Mouse (Mus musculus): Measurements from ENCODE around the gene Sgca. TPM values are rescaled to one million over a fixed set of nuclear protein-coding genes. Genes with fewer than 3 reads are reported as not detected.

Sgca gene
- total and polyA plus RNA-seq, 2 experiments from 2014 or later: 62.2 to 313 TPM

GRCm38 (mm10) chr11:94945236-94945635, 30.9 kb downstream of the Sgca start:
- 79% methylated on average over 12 of the region's 12 CpGs for WGBS
- no peak for DNase-seq (ENCODE audit: low spot score)
- Histone ChIP-seq H3K4me3 (ENCODE audit: low read depth, low read length) (no peak overlapping the region), H3K4me2 (ENCODE audit: low read depth, low read length) (no peak overlapping the region), H3K27me3 (ENCODE audit: control insufficient read depth, insufficient read depth, low read length) (peaks cover 9% of the 10 kb centered on the region; the same call in 1 of the 2 replicates), H3K9ac (replicated peaks; ENCODE audit: low read depth, low read length) (no peak overlapping the region), H3K27ac (ENCODE audit: low read depth) (0 out of 2 replicates have a peak overlapping the region, but pooled peaks have one; percentile 40), H3K9me3 (replicated peaks; ENCODE audit: control insufficient read depth, low read length) (no peaks in the 10 kb centered on the region), H3K36me3 (replicated peaks; ENCODE audit: control insufficient read depth, insufficient read depth, low read length) (no peaks in the 10 kb centered on the region), H3K4me1 (ENCODE audit: control insufficient read depth, insufficient read depth) (no peaks in the 10 kb centered on the region)
- no peak for ATAC-seq (ENCODE audit: insufficient read depth, low read depth)
- TF ChIP-seq CTCF (IDR thresholded peaks at IDR 0.05; ENCODE audit: low read depth) (no peak), EP300 (IDR thresholded peaks at IDR 0.05; ENCODE audit: low read depth) (no peak)

GRCm38 (mm10) chr11:94944295-94944694, 31.8 kb downstream of the Sgca start:
- H3K4me1 ChIP-seq (ENCODE audit: control insufficient read depth, insufficient read depth): no peaks in the 10 kb centered on the region
- no peak overlapping the region for H3K9ac ChIP-seq (replicated peaks; ENCODE audit: low read depth, low read length)
- H3K4me3 ChIP-seq (ENCODE audit: low read depth, low read length): no peak overlapping the region
- 0 out of 2 replicates have a peak, but pooled peaks have one; percentile 9 for TF ChIP-seq CTCF (IDR thresholded peaks at IDR 0.05; ENCODE audit: low read depth)
- TF ChIP-seq EP300 (IDR thresholded peaks at IDR 0.05; ENCODE audit: low read depth): no peak
- no peaks in the 10 kb centered on the region for H3K36me3 ChIP-seq (replicated peaks; ENCODE audit: control insufficient read depth, insufficient read depth, low read length)
- H3K9me3 ChIP-seq (replicated peaks; ENCODE audit: control insufficient read depth, low read length): no peaks in the 10 kb centered on the region
- peaks cover 15% of the 10 kb centered on the region for H3K27me3 ChIP-seq (ENCODE audit: control insufficient read depth, insufficient read depth, low read length)
- no peak for DNase-seq (ENCODE audit: low spot score)
- WGBS: 25% methylated on average over 8 of the region's 8 CpGs
- H3K4me2 ChIP-seq (ENCODE audit: low read depth, low read length): no peak overlapping the region
- no peak for ATAC-seq (ENCODE audit: insufficient read depth, low read depth)
- H3K27ac ChIP-seq (ENCODE audit: low read depth): peak overlapping the region; percentile 1; the same call in 1 of the 2 replicates

GRCm38 (mm10) chr11:94943054-94943453, 33.1 kb downstream of the Sgca start:
- ATAC-seq (ENCODE audit: insufficient read depth, low read depth) (no peak), DNase-seq (ENCODE audit: low spot score) (no peak)
- TF ChIP-seq EP300 (IDR thresholded peaks at IDR 0.05; ENCODE audit: low read depth) (no peak), CTCF (IDR thresholded peaks at IDR 0.05; ENCODE audit: low read depth) (no peak)
- WGBS: 69% methylated on average over 15 of the region's 15 CpGs
- Histone ChIP-seq H3K4me1 (ENCODE audit: control insufficient read depth, insufficient read depth) (no peaks in the 10 kb centered on the region), H3K9me3 (replicated peaks; ENCODE audit: control insufficient read depth, low read length) (no peaks in the 10 kb centered on the region), H3K9ac (replicated peaks; ENCODE audit: low read depth, low read length) (no peak overlapping the region), H3K4me3 (ENCODE audit: low read depth, low read length) (no peak overlapping the region), H3K36me3 (replicated peaks; ENCODE audit: control insufficient read depth, insufficient read depth, low read length) (no peaks in the 10 kb centered on the region), H3K27me3 (ENCODE audit: control insufficient read depth, insufficient read depth, low read length) (peaks cover 24% of the 10 kb centered on the region), H3K4me2 (ENCODE audit: low read depth, low read length) (no peak overlapping the region), H3K27ac (ENCODE audit: low read depth) (no peak overlapping the region)

- no peak for ATAC-seq (ENCODE audit: insufficient read depth, low read depth)
- peaks cover 4% of the 10 kb centered on the region; the same call in 1 of the 2 replicates for H3K4me1 ChIP-seq (ENCODE audit: control insufficient read depth, insufficient read depth)
- H3K9ac ChIP-seq (replicated peaks; ENCODE audit: low read depth, low read length): no peak overlapping the region
- no peak for DNase-seq (ENCODE audit: low spot score)
- H3K4me3 ChIP-seq (ENCODE audit: low read depth, low read length): no peak overlapping the region
- H3K36me3 ChIP-seq (replicated peaks; ENCODE audit: control insufficient read depth, insufficient read depth, low read length): no peaks in the 10 kb centered on the region
- TF ChIP-seq EP300 (IDR thresholded peaks at IDR 0.05; ENCODE audit: low read depth) (no peak), CTCF (IDR thresholded peaks at IDR 0.05; ENCODE audit: low read depth) (peak; percentile 44)
- H3K27ac ChIP-seq (ENCODE audit: low read depth): no peak overlapping the region; the same call in 1 of the 2 replicates
- no peak overlapping the region for H3K4me2 ChIP-seq (ENCODE audit: low read depth, low read length)
- H3K9me3 ChIP-seq (replicated peaks; ENCODE audit: control insufficient read depth, low read length): no peaks in the 10 kb centered on the region
- peaks cover 26% of the 10 kb centered on the region for H3K27me3 ChIP-seq (ENCODE audit: control insufficient read depth, insufficient read depth, low read length)
- 44% methylated on average over 12 of the region's 13 CpGs for WGBS
Measured at GRCm38 (mm10) chr11:94942282-94943023, 33.7 kb downstream of the Sgca start.

DNA sequence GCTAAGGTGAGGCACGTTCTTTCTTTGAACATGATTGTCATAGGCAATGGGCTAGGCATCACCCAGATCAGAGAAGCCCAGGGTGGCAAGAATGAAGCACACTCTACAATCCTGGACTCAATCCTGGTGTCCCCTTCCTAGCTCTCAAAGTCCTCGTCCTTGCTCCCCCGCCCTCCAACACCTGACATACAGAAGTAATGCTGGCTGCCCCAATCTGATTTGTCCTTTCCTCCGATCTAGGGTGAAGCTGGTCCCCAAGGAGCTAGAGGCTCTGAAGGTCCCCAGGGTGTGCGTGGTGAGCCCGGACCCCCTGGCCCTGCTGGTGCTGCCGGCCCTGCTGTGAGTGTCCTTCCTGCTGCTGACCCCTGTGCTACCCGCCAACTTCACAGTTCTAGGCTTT, 34.4 kb downstream of the Sgca start:
- peak overlapping the region; percentile 36 for H3K27ac ChIP-seq (ENCODE audit: low read depth)

More for the DNA sequence above, 34.4 kb downstream of the Sgca start:
- no peak overlapping the region for H3K4me3 ChIP-seq (ENCODE audit: low read depth, low read length)
- H3K4me1 ChIP-seq (ENCODE audit: control insufficient read depth, insufficient read depth): peaks cover 4% of the 10 kb centered on the region; the same call in 1 of the 2 replicates
- WGBS: 73% methylated on average over 8 of the region's 8 CpGs
- no peak overlapping the region for H3K9ac ChIP-seq (replicated peaks; ENCODE audit: low read depth, low read length)
- H3K9me3 ChIP-seq (replicated peaks; ENCODE audit: control insufficient read depth, low read length): no peaks in the 10 kb centered on the region
- no peak overlapping the region for H3K4me2 ChIP-seq (ENCODE audit: low read depth, low read length)
- no peak for DNase-seq (ENCODE audit: low spot score)
- no peaks in the 10 kb centered on the region for H3K36me3 ChIP-seq (replicated peaks; ENCODE audit: control insufficient read depth, insufficient read depth, low read length)
- peaks cover 26% of the 10 kb centered on the region for H3K27me3 ChIP-seq (ENCODE audit: control insufficient read depth, insufficient read depth, low read length)
- no peak for ATAC-seq (ENCODE audit: insufficient read depth, low read depth)
- TF ChIP-seq CTCF (IDR thresholded peaks at IDR 0.05; ENCODE audit: low read depth) (no peak), EP300 (IDR thresholded peaks at IDR 0.05; ENCODE audit: low read depth) (no peak)

Measured in heart, postnatal 0 days (tissue).